Mouse (Mus musculus) midbrain, embryonic 16.5 days (tissue): ENCODE data around the gene Rbck1. TPM values are rescaled to one million over a fixed set of nuclear protein-coding genes. Genes with fewer than 3 reads are reported as not detected.

Experiments
- ATAC-seq: fragments of 200-750 bp; cut with Nextera tagmentation; 2 replicates; pipeline ENCODE4 v1.8.0; 2017; ENCODE audit warnings: moderate TSS enrichment
- H3K27ac ChIP-seq: fragments of 300-500 bp; sonication (generic); 2 replicates; pipeline ENCODE4 v1.5.1; 2014; ENCODE audit warnings: mild to moderate bottlenecking, low read length, mixed read lengths
- H3K27me3 ChIP-seq: fragments of 300-500 bp; sonication (generic); 2 replicates; pipeline ENCODE4 v1.6.1; 2014; ENCODE audit warnings: low read depth, low read length, mixed read lengths; ENCODE audit not compliant: control insufficient read depth, insufficient read depth
- H3K36me3 ChIP-seq: fragments of 300-500 bp; sonication (generic); 2 replicates; pipeline ENCODE4 v1.6.1; 2014; ENCODE audit warnings: mild to moderate bottlenecking, low read length, moderate library complexity, mixed read lengths; ENCODE audit not compliant: control insufficient read depth, insufficient read depth
- H3K4me1 ChIP-seq: fragments of 300-500 bp; sonication (generic); 2 replicates; pipeline ENCODE4 v1.6.1; 2014; ENCODE audit warnings: mild to moderate bottlenecking, low read length, mixed read lengths; ENCODE audit not compliant: control insufficient read depth, insufficient read depth
- H3K4me2 ChIP-seq: fragments of 300-500 bp; sonication (generic); 2 replicates; pipeline ENCODE4 v1.6.1; 2014; ENCODE audit warnings: mild to moderate bottlenecking, low read length, mixed read lengths
- H3K4me3 ChIP-seq: fragments of 300-500 bp; sonication (generic); 2 replicates; pipeline ENCODE4 v1.5.1; 2014; ENCODE audit warnings: low read depth, mild to moderate bottlenecking, low read length, moderate library complexity, mixed read lengths
- H3K9ac ChIP-seq: fragments of 300-500 bp; sonication (generic); 2 replicates; pipeline ENCODE4 v1.6.1; 2014; ENCODE audit warnings: low read depth, low read length, mixed read lengths
- H3K9me3 ChIP-seq: fragments of 300-500 bp; sonication (generic); replicated peaks from 2 replicates; pipeline ENCODE4 v1.6.1; 2014; ENCODE audit warnings: mild to moderate bottlenecking, low read length, mixed read lengths; ENCODE audit not compliant: control insufficient read depth, poor library complexity, severe bottlenecking
- WGBS: fragments of 180-500 bp; shearing (Covaris S2); extraction: QIAGEN DNeasy Blood & Tissue Kit; methylation state at CpG from one replicate; pipeline ENCODE4 v1.1.7; 2014; 5-methylcytosine and 5-hydroxymethylcytosine counted together
- polyA plus RNA-seq: library from polyadenylated mRNA; unstranded; fragments of >200 nt; fragmentation: Nextera tagmentation; extraction: Ambion mirVana; gene quantifications from 2 replicates; pipeline ENCODE4 v1.2.1, GENCODE M21; 2015

The Rbck1 gene
- polyA plus RNA-seq, 1 experiment from 2014 or later, result 104 TPM

DNA sequence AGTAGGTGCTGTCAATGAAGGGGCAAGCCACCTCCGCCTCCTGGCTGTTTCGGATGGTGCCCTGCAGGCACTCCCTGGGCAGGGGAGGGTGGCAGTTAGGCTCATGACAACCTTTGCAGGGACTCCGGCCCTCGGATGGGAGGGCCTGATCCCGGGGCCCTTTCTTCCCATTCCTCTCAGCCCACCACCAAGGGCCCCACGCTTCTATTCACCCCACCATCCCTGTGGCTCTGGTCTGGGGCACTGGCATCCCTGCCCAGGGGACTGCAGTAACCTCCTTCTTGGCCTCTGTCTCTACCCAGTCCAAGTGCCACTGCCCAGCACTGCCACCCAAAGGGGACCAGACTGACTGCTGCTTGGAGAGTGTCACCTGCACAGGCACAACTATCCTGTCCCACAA, 10.3 kb downstream of the Rbck1 start:
- no peak for ATAC-seq
- no peaks in the 10 kb centered on the region for H3K4me1 ChIP-seq
- H3K27ac ChIP-seq, result no peak overlapping the region
- no peak overlapping the region for H3K9ac ChIP-seq
- H3K9me3 ChIP-seq, result no peaks in the 10 kb centered on the region
- 95% methylated on average over 6 of the region's 6 CpGs for WGBS
- no peaks in the 10 kb centered on the region for H3K27me3 ChIP-seq
- no peak overlapping the region for H3K4me3 ChIP-seq
- no peak overlapping the region for H3K4me2 ChIP-seq
- peaks cover 53% of the 10 kb centered on the region for H3K36me3 ChIP-seq

DNA sequence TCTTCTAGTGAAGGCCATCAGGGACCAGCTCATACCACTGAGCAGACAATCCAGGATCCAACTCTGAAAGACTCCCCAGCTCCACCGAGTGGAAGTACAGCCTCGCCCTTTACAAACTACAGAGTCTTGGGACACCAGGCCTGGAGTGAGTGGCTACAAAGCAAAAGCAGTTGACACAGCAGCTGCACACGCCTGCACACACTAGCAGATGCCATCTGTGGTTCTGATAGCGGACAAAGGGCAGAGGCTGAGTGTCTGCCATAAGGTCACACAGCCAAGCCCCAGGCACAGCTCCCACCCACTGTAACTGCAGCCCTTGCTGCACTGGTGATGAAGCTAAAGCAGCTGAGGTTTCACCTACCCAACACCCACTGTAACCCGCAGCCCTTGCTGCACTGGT, 10.9 kb downstream of the Rbck1 start:
- H3K27ac ChIP-seq, result no peak overlapping the region
- no peak overlapping the region for H3K4me2 ChIP-seq
- ATAC-seq, result 0 out of 2 replicates have a peak, but pooled peaks have one; percentile 29
- no peaks in the 10 kb centered on the region for H3K9me3 ChIP-seq
- peaks cover 51% of the 10 kb centered on the region for H3K36me3 ChIP-seq
- 89% methylated on average over 5 of the region's 5 CpGs for WGBS
- no peak overlapping the region for H3K4me3 ChIP-seq
- H3K9ac ChIP-seq, result no peak overlapping the region
- no peaks in the 10 kb centered on the region for H3K27me3 ChIP-seq
- no peaks in the 10 kb centered on the region for H3K4me1 ChIP-seq

DNA sequence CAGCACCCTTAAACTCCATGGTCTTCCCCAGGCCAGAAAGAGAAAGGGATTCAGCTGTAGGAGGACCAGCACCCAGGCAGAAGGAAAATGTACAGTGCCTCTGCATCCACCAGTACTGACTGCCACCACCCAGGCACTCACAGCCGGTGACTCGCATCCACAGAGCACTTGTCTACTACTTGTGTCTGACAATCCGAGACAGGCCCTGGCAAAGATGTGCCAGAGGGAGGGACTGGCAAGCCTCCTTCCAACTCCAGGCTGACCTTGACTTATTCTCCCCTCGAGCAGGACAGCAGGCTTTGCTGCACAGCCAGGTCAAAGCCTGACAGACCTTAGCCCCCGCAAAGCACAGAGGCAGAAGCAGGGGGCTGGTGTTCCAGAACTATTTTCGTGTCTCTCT, 15.4 kb downstream of the Rbck1 start:
- Histone ChIP-seq H3K4me3 (no peak overlapping the region), H3K27me3 (no peaks in the 10 kb centered on the region), H3K9me3 (no peaks in the 10 kb centered on the region), H3K9ac (no peak overlapping the region), H3K4me1 (no peaks in the 10 kb centered on the region), H3K4me2 (no peak overlapping the region), H3K27ac (no peak overlapping the region), H3K36me3 (peaks cover 34% of the 10 kb centered on the region)
- 94% methylated on average over 6 of the region's 6 CpGs for WGBS
- ATAC-seq, result no peak

DNA sequence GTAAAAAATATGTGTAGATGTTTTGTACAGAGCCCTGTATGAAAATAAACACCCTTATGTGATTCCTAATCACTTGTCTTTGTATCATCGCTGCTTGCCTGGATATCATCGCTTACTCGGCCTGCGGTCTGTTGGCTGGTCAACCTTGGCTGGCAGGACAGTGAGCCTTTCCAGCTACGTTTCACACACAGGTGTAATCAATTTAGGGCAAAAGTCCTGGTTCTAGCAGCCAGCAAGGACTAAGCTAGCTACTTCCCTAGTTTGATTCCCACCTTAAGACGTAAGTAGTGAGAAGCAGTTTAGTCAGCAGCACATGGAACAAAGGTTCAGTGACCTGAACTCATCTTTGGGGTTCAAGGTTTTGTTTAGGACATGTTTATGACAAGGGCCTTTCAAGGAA, 18.5 kb downstream of the Rbck1 start:
- no peaks in the 10 kb centered on the region for H3K27me3 ChIP-seq
- H3K27ac ChIP-seq, result no peak overlapping the region
- peaks cover 40% of the 10 kb centered on the region for H3K36me3 ChIP-seq
- no peak overlapping the region for H3K4me2 ChIP-seq
- no peak for ATAC-seq
- H3K4me3 ChIP-seq, result no peak overlapping the region
- H3K9ac ChIP-seq, result no peak overlapping the region
- no peaks in the 10 kb centered on the region for H3K4me1 ChIP-seq
- no peaks in the 10 kb centered on the region for H3K9me3 ChIP-seq
- WGBS, result 93% methylated on average over 6 of the region's 6 CpGs

DNA sequence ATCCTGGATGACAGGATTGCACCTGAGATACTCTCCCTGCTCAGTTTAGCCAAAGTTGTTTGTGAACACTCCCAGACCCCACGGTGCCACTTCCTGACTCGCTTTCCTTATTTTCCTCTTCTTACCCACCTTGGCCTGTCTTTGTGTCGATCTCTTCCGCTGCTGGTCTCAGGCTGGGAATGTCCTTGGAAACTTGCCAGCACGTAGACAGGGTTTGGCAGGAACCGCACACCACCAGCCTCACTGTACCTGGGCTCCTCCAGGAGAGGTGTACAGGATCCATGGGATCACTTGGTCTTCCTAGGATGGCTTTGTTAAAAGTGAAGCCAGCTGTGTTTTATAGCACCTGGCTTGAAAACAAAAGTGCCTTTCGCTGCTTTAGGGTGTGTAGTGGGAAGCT, 19.5 kb downstream of the Rbck1 start:
- Histone ChIP-seq H3K27ac (no peak overlapping the region), H3K36me3 (peaks cover 40% of the 10 kb centered on the region), H3K4me1 (no peaks in the 10 kb centered on the region), H3K4me2 (no peak overlapping the region), H3K9me3 (no peaks in the 10 kb centered on the region), H3K4me3 (no peak overlapping the region), H3K9ac (no peak overlapping the region), H3K27me3 (no peaks in the 10 kb centered on the region)
- no peak for ATAC-seq
- WGBS, result 84% methylated on average over 7 of the region's 7 CpGs

DNA sequence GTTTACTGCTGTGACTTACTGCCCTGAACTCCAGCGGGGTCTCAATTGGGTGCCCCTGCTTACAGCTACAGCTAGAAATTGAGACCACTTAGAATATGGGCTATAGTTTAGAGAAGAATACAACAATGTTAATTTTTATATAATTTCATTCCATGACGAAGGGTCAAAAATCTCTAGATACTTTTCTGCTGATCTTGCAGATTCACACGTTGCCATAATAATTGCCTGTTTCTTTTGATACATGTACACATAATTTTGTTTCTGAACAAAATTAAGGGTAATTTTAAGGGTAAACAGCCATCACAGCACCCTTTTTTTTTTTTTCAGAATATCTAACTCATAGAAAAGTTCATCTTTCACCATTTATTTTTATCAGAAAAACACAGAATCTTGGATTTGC, 25.3 kb downstream of the Rbck1 start:
- WGBS, result 92% methylated on average over 3 of the region's 3 CpGs
- Histone ChIP-seq H3K9me3 (no peaks in the 10 kb centered on the region), H3K27me3 (no peaks in the 10 kb centered on the region), H3K36me3 (peaks cover 55% of the 10 kb centered on the region), H3K4me3 (no peak overlapping the region), H3K4me2 (no peak overlapping the region), H3K27ac (no peak overlapping the region), H3K9ac (no peak overlapping the region), H3K4me1 (no peaks in the 10 kb centered on the region)
- ATAC-seq, result no peak

DNA sequence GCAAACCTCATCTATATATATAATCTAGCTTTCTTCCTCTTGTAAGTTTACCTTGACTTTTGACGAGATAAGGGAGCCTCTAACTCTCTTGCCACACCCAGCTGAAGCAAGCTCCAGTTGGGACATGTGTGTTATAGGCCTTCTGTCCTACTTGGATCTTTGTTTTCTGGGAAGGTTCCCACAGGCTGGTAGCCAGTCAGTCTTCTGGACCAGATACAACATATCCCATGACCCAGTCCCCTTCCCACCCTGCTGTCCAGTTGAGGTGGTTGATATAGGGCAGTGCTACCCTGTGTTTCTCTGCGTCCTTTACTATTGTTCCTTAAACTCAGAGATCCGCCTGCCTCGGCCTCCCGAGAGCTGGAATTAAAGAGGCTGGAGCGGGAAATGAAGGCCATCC, 27.0 kb downstream of the Rbck1 start:
- H3K9me3 ChIP-seq, result no peaks in the 10 kb centered on the region
- H3K4me2 ChIP-seq, result no peak overlapping the region
- WGBS, result 97% methylated on average over 6 of the region's 6 CpGs
- no peak overlapping the region for H3K27ac ChIP-seq
- no peak overlapping the region for H3K9ac ChIP-seq
- H3K4me3 ChIP-seq, result no peak overlapping the region
- peaks cover 43% of the 10 kb centered on the region for H3K36me3 ChIP-seq
- no peaks in the 10 kb centered on the region for H3K27me3 ChIP-seq
- H3K4me1 ChIP-seq, result no peaks in the 10 kb centered on the region
- ATAC-seq, result no peak

DNA sequence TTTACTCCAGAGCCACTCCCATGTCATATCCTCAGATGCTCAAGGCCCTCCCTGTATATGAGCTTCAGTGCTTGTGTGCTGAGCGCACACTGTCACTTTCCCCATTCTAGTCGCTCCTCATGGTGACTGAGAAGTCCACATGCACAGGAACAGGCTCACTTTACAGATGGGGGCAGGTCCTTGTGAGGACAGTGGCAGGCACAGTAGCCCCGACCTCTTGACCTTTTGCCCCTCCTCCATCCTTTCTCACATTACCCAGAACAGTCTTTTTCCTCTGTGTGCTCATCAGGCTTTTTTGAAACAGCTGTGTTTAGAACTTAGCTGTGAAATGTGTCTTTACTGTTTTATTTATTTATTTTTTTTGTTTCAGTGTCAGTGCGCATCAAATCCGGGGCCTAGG, 28.7 kb downstream of the Rbck1 start:
- ATAC-seq, result no peak

DNA sequence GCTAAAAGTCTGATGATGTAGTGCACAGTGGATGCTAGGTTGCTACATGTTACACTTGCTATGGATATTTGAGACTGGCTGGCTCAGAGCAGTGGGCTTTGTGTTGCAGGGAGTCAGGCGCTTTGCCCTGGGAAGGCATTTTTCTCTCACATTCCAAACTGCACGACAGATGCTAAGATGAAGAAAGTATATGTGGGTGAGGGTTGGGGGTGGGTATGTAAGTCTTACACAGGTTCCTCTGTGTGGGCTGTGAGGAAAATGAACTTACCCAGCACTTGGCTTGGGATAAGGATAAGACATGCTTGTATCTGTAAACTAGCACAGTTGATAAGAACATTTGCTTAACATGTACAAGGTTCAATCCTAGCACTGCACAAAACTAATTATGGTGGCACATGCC, 29.6 kb downstream of the Rbck1 start:
- 93% methylated on average over 2 of the region's 2 CpGs for WGBS
- Histone ChIP-seq H3K4me1 (no peaks in the 10 kb centered on the region), H3K4me3 (no peak overlapping the region), H3K4me2 (no peak overlapping the region), H3K9ac (no peak overlapping the region), H3K36me3 (peaks cover 27% of the 10 kb centered on the region), H3K27ac (no peak overlapping the region), H3K27me3 (no peaks in the 10 kb centered on the region), H3K9me3 (no peaks in the 10 kb centered on the region)
- ATAC-seq, result no peak

More for the DNA sequence above, 28.7 kb downstream of the Rbck1 start:
- Histone ChIP-seq H3K4me3 (no peak overlapping the region), H3K9me3 (no peaks in the 10 kb centered on the region), H3K9ac (no peak overlapping the region), H3K27me3 (no peaks in the 10 kb centered on the region), H3K4me1 (no peaks in the 10 kb centered on the region), H3K4me2 (no peak overlapping the region), H3K27ac (no peak overlapping the region), H3K36me3 (peaks cover 36% of the 10 kb centered on the region)
- WGBS, result 87% methylated on average over 5 of the region's 5 CpGs

DNA sequence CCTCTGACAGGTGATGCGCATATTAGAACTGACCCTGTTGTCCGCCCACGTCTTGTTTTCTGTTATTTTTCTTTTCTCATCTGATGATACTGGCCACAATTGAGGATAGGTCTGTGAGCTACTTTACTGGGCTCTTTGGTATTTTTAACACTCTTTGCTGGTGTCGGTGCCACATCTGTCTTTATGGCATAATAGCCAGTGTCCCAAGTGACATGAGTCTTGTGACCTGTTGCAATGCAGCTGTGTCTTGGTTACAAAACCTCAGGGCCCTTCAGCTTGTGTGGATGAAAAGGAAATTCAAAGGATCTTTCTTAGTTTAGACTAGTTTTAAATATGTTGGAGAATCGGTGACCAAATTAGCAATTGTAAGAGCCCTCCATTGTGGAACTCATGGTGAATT, 37.9 kb downstream of the Rbck1 start:
- Histone ChIP-seq H3K27me3 (no peaks in the 10 kb centered on the region), H3K4me3 (peak overlapping the region; percentile 98), H3K4me1 (peaks cover 25% of the 10 kb centered on the region), H3K36me3 (no peaks in the 10 kb centered on the region), H3K4me2 (peak overlapping the region; percentile 93), H3K27ac (peak overlapping the region; percentile 87; the same call in 1 of the 2 replicates), H3K9ac (peak overlapping the region; percentile 97), H3K9me3 (no peaks in the 10 kb centered on the region)
- WGBS, result 38% methylated on average over 5 of the region's 5 CpGs
- ATAC-seq, result 0 out of 2 replicates have a peak, but pooled peaks have one; percentile 1
